Mouse (Mus musculus) c-Kit-positive CD71-negative TER-119-negative erythroid progenitor cells, embryonic 14.5 days (primary cell): Measurements from ENCODE around the gene Jph2.

Experiments used
- DNase-seq: peaks from one replicate; pipeline ENCODE4 v3.0.0-alpha.2; 2013; ENCODE audit warnings: low read depth

Jph2 gene

GRCm38 (mm10) chr2:163360858-163361623, 36.8 kb downstream of the Jph2 start:
- DNase-seq, result no peak

GRCm38 (mm10) chr2:163359253-163359652, 38.5 kb downstream of the Jph2 start:
- no peak for DNase-seq

- no peak for DNase-seq
Measured at GRCm38 (mm10) chr2:163358662-163359061, 39.1 kb downstream of the Jph2 start.

GRCm38 (mm10) chr2:163356113-163356840, 41.5 kb downstream of the Jph2 start:
- no peak for DNase-seq

GRCm38 (mm10) chr2:163355666-163356065, 42.1 kb downstream of the Jph2 start:
- no peak for DNase-seq

GRCm38 (mm10) chr2:163353731-163354130, 44.1 kb downstream of the Jph2 start:
- DNase-seq, result no peak

- no peak for DNase-seq
Measured at GRCm38 (mm10) chr2:163350443-163350842, 47.4 kb downstream of the Jph2 start.

GRCm38 (mm10) chr2:163349411-163349810, 48.4 kb downstream of the Jph2 start:
- no peak for DNase-seq

GRCm38 (mm10) chr2:163348677-163349076, 49.1 kb downstream of the Jph2 start:
- no peak for DNase-seq

- no peak for DNase-seq
Measured at GRCm38 (mm10) chr2:163347517-163348184, 50.1 kb downstream of the Jph2 start.

GRCm38 (mm10) chr2:163346497-163346896, 51.3 kb downstream of the Jph2 start:
- no peak for DNase-seq

GRCm38 (mm10) chr2:163344976-163345660, 52.7 kb downstream of the Jph2 start:
- DNase-seq, result no peak

- DNase-seq, result peak; percentile 23
Measured at GRCm38 (mm10) chr2:163343671-163344070, 54.1 kb downstream of the Jph2 start.

GRCm38 (mm10) chr2:163340263-163340662, 57.5 kb downstream of the Jph2 start:
- DNase-seq, result peak; percentile 54

- no peak for DNase-seq
Measured at GRCm38 (mm10) chr2:163332368-163333055, 65.3 kb downstream of the Jph2 start.

GRCm38 (mm10) chr2:163331423-163331822, 66.4 kb downstream of the Jph2 start:
- DNase-seq, result no peak

- peak; percentile 37 for DNase-seq
Measured at GRCm38 (mm10) chr2:163330742-163331141, 67.1 kb downstream of the Jph2 start.

- DNase-seq, result no peak
Measured at GRCm38 (mm10) chr2:163323163-163323562, 74.6 kb downstream of the Jph2 start.

- no peak for DNase-seq
Measured at GRCm38 (mm10) chr2:163318777-163319176, 79.0 kb downstream of the Jph2 start.

GRCm38 (mm10) chr2:163317281-163317680, 80.5 kb downstream of the Jph2 start:
- no peak for DNase-seq

- no peak for DNase-seq
Measured at GRCm38 (mm10) chr2:163310163-163310688, 87.6 kb downstream of the Jph2 start.
